9 mouse cellular contexts compared by ENCODE assay signal in genomic region chr5:35379815-35380214, GRCm38 (mm10). TPM values are rescaled to one million over a fixed set of nuclear protein-coding genes. Genes with fewer than 3 reads are reported as not detected.
DNase-seq lines count a peak whose midpoint lies in the region; TF ChIP-seq lines count a peak whose summit lies in the region.
"Had no signal": no experiment of that assay in that cellular context is flagged by ENCODE, and none has a peak within 500 bp of the region (broad histone marks: within the 10 kb centered on the region; RNA-seq: fewer than 3 reads in every experiment).

No protein-coding gene starts in this region.

- no peaks in the 10 kb centered on the region for H3K36me3 ChIP-seq in CH12.LX (replicated peaks in 1 of 2; ENCODE audit: control insufficient read depth in 1 of 2, insufficient read depth in 1 of 2, low read length in 1 of 2)

- no peaks in the 10 kb centered on the region; the same call in 1 of the 2 replicates for H3K27me3 ChIP-seq in cerebellum, adult 2 months (ENCODE audit: control insufficient read depth, insufficient read depth, low read length)
- peaks cover 88% of the 10 kb centered on the region for H3K27me3 ChIP-seq in CH12.LX (replicated peaks)

- in situ Hi-C loops in CH12.LX (cut with MboI; ENCODE audit: low pct_ligation_motif_present, low pct_unique_long_range_greater_than_20kb, low sequenced_read_pairs), result no loop called here

- TF ChIP-seq RAD21 in CH12.LX (IDR thresholded peaks at IDR 0.05; ENCODE audit: low read depth, low read length), result peak; percentile 55

- H3K27ac ChIP-seq in cerebellum, adult 2 months (ENCODE audit: insufficient read depth, low read length), result no peak overlapping the region
- H3K27ac ChIP-seq in layer of hippocampus, adult 2 months, result no peak overlapping the region
- no peak overlapping the region for H3K27ac ChIP-seq in CH12.LX (ENCODE audit: insufficient read depth, low read depth)
- no peak overlapping the region for H3K27ac ChIP-seq in cortical plate, adult 2 months (ENCODE audit: insufficient read depth, low read length)

- dilution Hi-C loops in CH12.LX (cut with MboI; ENCODE audit: extremely low pct_ligation_motif_present, extremely low pct_unique_long_range_greater_than_20kb, low sequenced_read_pairs), result no loop called here

- no peak for TF ChIP-seq POLR2A in cerebellum, adult 2 months (IDR thresholded peaks at IDR 0.05; ENCODE audit: borderline replicate concordance, insufficient read depth, low read length)
- no peak for TF ChIP-seq POLR2A in CH12.LX (IDR thresholded peaks at IDR 0.05; ENCODE audit: low read depth, low read length)
- TF ChIP-seq POLR2A in cortical plate, adult 2 months (IDR thresholded peaks at IDR 0.05; ENCODE audit: extremely low read depth, insufficient read depth, low read length), result no peak

- no peak overlapping the region for H3K4me2 ChIP-seq in CH12.LX (ENCODE audit: insufficient read depth, low read depth, poor library complexity, severe bottlenecking)

- H3K4me3 ChIP-seq in cerebellum, adult 2 months (replicated peaks; ENCODE audit: insufficient read depth, low read depth, low read length), result no peak overlapping the region
- H3K4me3 ChIP-seq in layer of hippocampus, adult 2 months, result no peak overlapping the region
- no peak overlapping the region for H3K4me3 ChIP-seq in CH12.LX (replicated peaks in 1 of 3; ENCODE audit: low read depth in 2 of 3, low read length in 2 of 3, poor library complexity in 1 of 3)
- no peak overlapping the region for H3K4me3 ChIP-seq in cortical plate, adult 2 months (ENCODE audit: insufficient read depth, low read length)

- no peak for TF ChIP-seq EP300 in CH12.LX (IDR thresholded peaks at IDR 0.05; ENCODE audit: low read length)

- H3K9me3 ChIP-seq in CH12.LX (replicated peaks; ENCODE audit: low read length), result no peaks in the 10 kb centered on the region

- no peaks in the 10 kb centered on the region for H3K4me1 ChIP-seq in cerebellum, adult 2 months (ENCODE audit: control insufficient read depth, insufficient read depth, low read length)
- no peaks in the 10 kb centered on the region for H3K4me1 ChIP-seq in CH12.LX (ENCODE audit: control insufficient read depth in 1 of 2, insufficient read depth in 2 of 2)
- H3K4me1 ChIP-seq in cortical plate, adult 2 months (ENCODE audit: control insufficient read depth, insufficient read depth, low read length), result no peaks in the 10 kb centered on the region

- WGBS in cerebellum, adult 2 months, result 4% methylated on average over 4 of the region's 4 CpGs

- TF ChIP-seq CTCF in cerebellum, adult 2 months (IDR thresholded peaks at IDR 0.05; ENCODE audit: borderline replicate concordance, insufficient read depth, low read depth, low read length), result peak; percentile 71; the same call in 1 of the 2 replicates
- peak; percentile 94 for TF ChIP-seq CTCF in layer of hippocampus, adult 2 months (conservative IDR thresholded peaks at IDR 0.05)
- TF ChIP-seq CTCF in CH12.LX (conservative IDR thresholded peaks at IDR 0.05 in 1 of 2, IDR thresholded peaks at IDR 0.05 in 1 of 2; ENCODE audit: low read depth in 2 of 2, low read length in 2 of 2), result peak; percentile 41 to 72
- peak; percentile 83 for TF ChIP-seq CTCF in cortical plate, adult 2 months (IDR thresholded peaks at IDR 0.05; ENCODE audit: extremely low read depth, insufficient read depth, low read length)

- no peaks in the 10 kb centered on the region for H3K79me2 ChIP-seq in CH12.LX (replicated peaks; ENCODE audit: control insufficient read depth, extremely low read depth, insufficient read depth, poor library complexity, severe bottlenecking)

- no peak overlapping the region for H3K9ac ChIP-seq in CH12.LX (ENCODE audit: insufficient read depth, low read depth)

- DNase-seq in cerebellum, adult 2 months, result peak in 1 of 2 experiments; percentile 31
- DNase-seq in cerebellum, adult 11-12 months, result no peak
- peak in 1 of 2 experiments; percentile 67 for DNase-seq in layer of hippocampus, adult 2 months (ENCODE audit: low spot score in 2 of 2)
- no peak for DNase-seq in layer of hippocampus, postnatal 14 days (ENCODE audit: low spot score in 2 of 2)
- DNase-seq in CH12.LX (ENCODE audit: extremely low read depth), result peak; percentile 31
- peak; percentile 30 for DNase-seq in lung, postnatal 14 days
- DNase-seq in gastrocnemius, postnatal 25 days, result no peak

TF ChIP-seq in CH12.LX, 34 proteins besides CTCF, POLR2A, EP300 and RAD21:
- TF ChIP-seq ELF1 (IDR thresholded peaks at IDR 0.05; ENCODE audit: low read depth, low read length), result no peak
- TF ChIP-seq ZNF384 (IDR thresholded peaks at IDR 0.05; ENCODE audit: low read depth, low read length), result peak; percentile 65
- no peak for TF ChIP-seq MYC (IDR thresholded peaks at IDR 0.05; ENCODE audit: low read depth, low read length)
- peak; percentile 68 for TF ChIP-seq SMC3 (IDR thresholded peaks at IDR 0.05; ENCODE audit: low read depth, low read length)
- no peak for TF ChIP-seq MXI1 (IDR thresholded peaks at IDR 0.05; ENCODE audit: low read depth, low read length)
- TF ChIP-seq TCF12 (IDR thresholded peaks at IDR 0.05; ENCODE audit: low read depth, low read length), result no peak
- no peak for TF ChIP-seq UBTF (IDR thresholded peaks at IDR 0.05; ENCODE audit: low read depth, low read length)
- TF ChIP-seq JUN (IDR thresholded peaks at IDR 0.05; ENCODE audit: insufficient read depth, low read depth, low read length), result no peak
- TF ChIP-seq MEF2A (IDR thresholded peaks at IDR 0.05; ENCODE audit: borderline replicate concordance, low read depth, low read length), result no peak
- no peak for TF ChIP-seq TBP (conservative IDR thresholded peaks at IDR 0.05; ENCODE audit: low read depth, low read length)
- no peak for TF ChIP-seq POLR2AphosphoS2 (IDR thresholded peaks at IDR 0.05; ENCODE audit: low read depth, low read length)

RNA-seq across cellular contexts. Expression of gene Hmx1, which starts 9.1 kb away (rescaled TPM):
- not detected in 2 replicates for polyA plus RNA-seq in cerebellum, adult 2 months (2012; rRNA removed)
- total RNA-seq in layer of hippocampus, adult 2 months (2021), result not detected
- not detected for total RNA-seq in layer of hippocampus, postnatal 14 days (2021)
- total RNA-seq in CH12.LX (2012; rRNA removed), result not detected in 2 replicates
- total RNA-seq in CH12.LX (2014; rRNA removed), result not detected in 2 replicates
- not detected in 2 replicates for polyA plus RNA-seq in CH12.LX (2012; ENCODE audit: insufficient read length, low read depth)
- polyA plus RNA-seq in cortical plate, adult 2 months (2012; rRNA removed), result not detected in 2 replicates
- total RNA-seq in gastrocnemius, postnatal 25 days (2021), result not detected
- polyA plus RNA-seq: heart, embryonic 16.5 days had no signal

Comparison
In these comparisons a context has a peak if more than half of its experiments do, and no peak if none do; other contexts are left out.
1. DNase-seq: peak in CH12.LX (single experiment) and lung, postnatal 14 days (single experiment); none in cerebellum, adult 11-12 months (single experiment), layer of hippocampus, postnatal 14 days (0 of 2) and gastrocnemius, postnatal 25 days (single experiment).
2. Peak in every context shown above with its lines, with median percentiles within 50 percentile points of each other: CTCF ChIP-seq.